In genomic region chr19:25343657-25344322, GRCm38 (mm10) we compare ENCODE assay signal across 8 mouse cellular contexts.
DNase-seq lines count a peak whose midpoint lies in the region; ATAC-seq and TF ChIP-seq lines count a peak whose summit lies in the region.

No protein-coding gene starts in this region.

- no peaks in the 10 kb centered on the region for H3K36me3 ChIP-seq in limb, embryonic 14.5 days (ENCODE audit: control insufficient read depth, insufficient read depth, low read length)
- H3K36me3 ChIP-seq in limb, embryonic 10.5 days: no peaks in the 10 kb centered on the region
- H3K36me3 ChIP-seq in lung, postnatal 0 days (ENCODE audit: insufficient read depth, low read length): no peaks in the 10 kb centered on the region

- no peaks in the 10 kb centered on the region for H3K27me3 ChIP-seq in limb, embryonic 14.5 days (ENCODE audit: control insufficient read depth, insufficient read depth, low read length)
- no peaks in the 10 kb centered on the region for H3K27me3 ChIP-seq in limb, embryonic 10.5 days (ENCODE audit: low read depth, poor library complexity, severe bottlenecking)
- H3K27me3 ChIP-seq in lung, postnatal 0 days (replicated peaks; ENCODE audit: insufficient read depth, low read length): peaks cover 12% of the 10 kb centered on the region; the same call in 1 of the 2 replicates

- peak; percentile 10 to 70 for DNase-seq in adrenal gland, adult (ENCODE audit: inconsistent age in 2 of 2, low spot score in 1 of 2)
- no peak for DNase-seq in adrenal gland, postnatal 4 days (ENCODE audit: low spot score in 2 of 2)
- peak; percentile 59 for DNase-seq in limb, embryonic 14.5 days (ENCODE audit: low spot score)
- DNase-seq in limb, embryonic 10.5 days (ENCODE audit: low spot score): no peak
- DNase-seq in heart, postnatal 25 days (ENCODE audit: low spot score): peak; percentile 25
- no peak for DNase-seq in lung, postnatal 0 days (ENCODE audit: low spot score)
- no peak for DNase-seq in B cell, adult 2 months

- H3K4me1 ChIP-seq in limb, embryonic 14.5 days (ENCODE audit: control insufficient read depth, insufficient read depth, low read length): peaks cover 14% of the 10 kb centered on the region
- H3K4me1 ChIP-seq in limb, embryonic 10.5 days: 0 out of 2 replicates have a peak, but pooled peaks cover 3% of the 10 kb centered on the region
- H3K4me1 ChIP-seq in lung, postnatal 0 days (ENCODE audit: insufficient read depth, low read depth, low read length): peaks cover 6% of the 10 kb centered on the region; the same call in 1 of the 2 replicates

- no peak for ATAC-seq in limb, embryonic 14.5 days (ENCODE audit: low FRiP score, low read depth)
- 0 out of 2 replicates have a peak, but pooled peaks have one; percentile 11 for ATAC-seq in lung, postnatal 0 days
- ATAC-seq in monocyte, adult 5-6 weeks (replicated peaks; ENCODE audit: insufficient number of reproducible peaks, low FRiP score, low TSS enrichment, poor library complexity, severe bottlenecking): no peak

- no peak overlapping the region for H3K9ac ChIP-seq in limb, embryonic 14.5 days (ENCODE audit: low read depth, low read length, severe bottlenecking)
- no peak overlapping the region for H3K9ac ChIP-seq in lung, postnatal 0 days (replicated peaks; ENCODE audit: low read depth)

- no peaks in the 10 kb centered on the region for H3K9me3 ChIP-seq in limb, embryonic 14.5 days (ENCODE audit: control insufficient read depth, low read length)
- no peaks in the 10 kb centered on the region for H3K9me3 ChIP-seq in limb, embryonic 10.5 days (replicated peaks)
- no peaks in the 10 kb centered on the region for H3K9me3 ChIP-seq in lung, postnatal 0 days (ENCODE audit: low read length)

- no peak for TF ChIP-seq CTCF in lung, postnatal 0 days (IDR thresholded peaks at IDR 0.05)

- H3K27ac ChIP-seq in limb, embryonic 14.5 days (replicated peaks; ENCODE audit: low read depth, low read length): no peak overlapping the region; the same call in 1 of the 2 replicates
- H3K27ac ChIP-seq in limb, embryonic 10.5 days: no peak overlapping the region
- H3K27ac ChIP-seq in lung, postnatal 0 days (ENCODE audit: low read length): no peak overlapping the region

- no peak for TF ChIP-seq POLR2A in limb, embryonic 14.5 days (IDR thresholded peaks at IDR 0.05; ENCODE audit: borderline replicate concordance, extremely low read depth, insufficient read depth, insufficient read length)

- no peak overlapping the region; the same call in 1 of the 2 replicates for H3K4me2 ChIP-seq in limb, embryonic 14.5 days (replicated peaks; ENCODE audit: low read depth, low read length, severe bottlenecking)
- peak overlapping the region; percentile 46 for H3K4me2 ChIP-seq in lung, postnatal 0 days (replicated peaks; ENCODE audit: low read depth, low read length)

- H3K4me3 ChIP-seq in limb, embryonic 14.5 days (replicated peaks; ENCODE audit: low read length): no peak overlapping the region
- H3K4me3 ChIP-seq in limb, embryonic 10.5 days: no peak overlapping the region
- H3K4me3 ChIP-seq in lung, postnatal 0 days (ENCODE audit: low read depth, low read length): peak overlapping the region; percentile 11; the same call in 1 of the 2 replicates

- WGBS in limb, embryonic 14.5 days: 56% methylated on average over 16 of the region's 16 CpGs
- WGBS in limb, embryonic 10.5 days: 83% methylated on average over 16 of the region's 16 CpGs
- WGBS in lung, postnatal 0 days: 21% methylated on average over 16 of the region's 16 CpGs

- TF ChIP-seq EP300 in lung, postnatal 0 days (IDR thresholded peaks at IDR 0.05): no peak

- intact Hi-C loops in heart, postnatal 25 days (cut with DNase I): loop anchor here (5.0 kb wide), 1 partner anchor 279 kb away; no protein-coding TSS in a partner anchor

Comparison
In these comparisons a context has a peak if more than half of its experiments do, and no peak if none do; other contexts are left out.
1. DNase-seq: peak in adrenal gland, adult (2 of 2), limb, embryonic 14.5 days (single experiment) and heart, postnatal 25 days (single experiment); none in adrenal gland, postnatal 4 days (0 of 2), limb, embryonic 10.5 days (single experiment), lung, postnatal 0 days (single experiment) and B cell, adult 2 months (0 of 2).